Mouse (Mus musculus) C2C12 (cell line): Measurements from ENCODE around the gene Cfap65. TPM values are rescaled to one million over a fixed set of nuclear protein-coding genes. Genes with fewer than 3 reads are reported as not detected.

ENCODE experiments used
- H3K27me3 ChIP-seq: one replicate; pipeline ENCODE4 v1.6.1; 2011; ENCODE audit not compliant: control insufficient read depth, insufficient read depth, insufficient read length
- H3K36me3 ChIP-seq: one replicate; pipeline ENCODE4 v1.6.1; 2011; ENCODE audit not compliant: control insufficient read depth, insufficient read depth
- H3K4me3 ChIP-seq: one replicate; pipeline ENCODE4 v1.5.1; 2011; ENCODE audit warnings: mild to moderate bottlenecking, control low read depth; ENCODE audit not compliant: poor library complexity, insufficient read depth, severe bottlenecking
- H3K79me2 ChIP-seq: one replicate; pipeline ENCODE4 v1.6.1; 2011; ENCODE audit not compliant: control insufficient read depth, insufficient read depth
- H3K79me3 ChIP-seq: one replicate; pipeline ENCODE4 v1.6.1; 2011; ENCODE audit warnings: low read depth, control low read depth
- H3ac ChIP-seq: one replicate; pipeline ENCODE3; 2011; ENCODE audit warnings: low read depth; ENCODE audit not compliant: control insufficient read depth, insufficient read length
- CEBPB ChIP-seq: IDR thresholded peaks from one replicate; pipeline ENCODE4 v1.6.1; 2011; ENCODE audit warnings: low read depth, mild to moderate bottlenecking, control low read depth, moderate library complexity
- CTCF ChIP-seq: IDR thresholded peaks from one replicate; pipeline ENCODE4 v1.5.1; 2011; ENCODE audit not compliant: control insufficient read depth, insufficient read depth, insufficient read length
- FOSL1 ChIP-seq: IDR thresholded peaks from one replicate; pipeline ENCODE4 v1.8.0; 2011; ENCODE audit warnings: mild to moderate bottlenecking, low read length; ENCODE audit not compliant: poor library complexity, insufficient read depth, severe bottlenecking
- MAX ChIP-seq: IDR thresholded peaks from one replicate; pipeline ENCODE4 v1.6.1; 2011; ENCODE audit warnings: mild to moderate bottlenecking, control low read depth
- MYOD1 ChIP-seq: IDR thresholded peaks from one replicate; pipeline ENCODE4 v1.6.1; 2011; ENCODE audit warnings: low read depth; ENCODE audit not compliant: control insufficient read depth, insufficient read length
- MYOG ChIP-seq: IDR thresholded peaks from one replicate; pipeline ENCODE4 v1.6.1; 2011; ENCODE audit not compliant: control insufficient read depth, insufficient read length; ENCODE audit errors: extremely low read depth
- USF1 ChIP-seq: IDR thresholded peaks from one replicate; pipeline ENCODE4 v1.6.1; 2011; ENCODE audit warnings: low read depth, mild to moderate bottlenecking, control low read depth, moderate library complexity
- polyA plus RNA-seq: library from polyadenylated mRNA; unstranded; fragments of >200 nt; fragmentation: generic; extraction: Trizol; gene quantifications from one replicate; pipeline ENCODE4 v1.2.1, GENCODE M21; 2012; ENCODE audit warnings: missing spikeins

Cfap65 gene
- polyA plus RNA-seq, 1 experiment, result not detected

- TF ChIP-seq MAX (no peak), MYOD1 (no peak), CTCF (peak; percentile 79), MYOG (no peak), USF1 (no peak), CEBPB (no peak), FOSL1 (no peak)
- Histone ChIP-seq H3K27me3 (peaks cover 60% of the 10 kb centered on the region), H3ac (no peak overlapping the region)
These were observed 8.7 kb downstream of the Cfap65 start for GRCm38 (mm10) chr1:74926721-74927120.

GRCm38 (mm10) chr1:74924464-74924863 is 10.9 kb downstream of the Cfap65 start:
- TF ChIP-seq MYOG (no peak), MYOD1 (no peak), USF1 (no peak), MAX (no peak), FOSL1 (no peak), CEBPB (no peak), CTCF (no peak)
- no peaks in the 10 kb centered on the region for H3K79me2 ChIP-seq
- H3K4me3 ChIP-seq, result no peak overlapping the region
- H3ac ChIP-seq, result no peak overlapping the region
- H3K79me3 ChIP-seq, result no peaks in the 10 kb centered on the region
- no peaks in the 10 kb centered on the region for H3K36me3 ChIP-seq
- peaks cover 58% of the 10 kb centered on the region for H3K27me3 ChIP-seq

More at GRCm38 (mm10) chr1:74926721-74927120, 8.7 kb downstream of the Cfap65 start:
- Histone ChIP-seq H3K4me3 (no peak overlapping the region), H3K36me3 (no peaks in the 10 kb centered on the region), H3K79me2 (no peaks in the 10 kb centered on the region), H3K79me3 (no peaks in the 10 kb centered on the region)

GRCm38 (mm10) chr1:74915706-74916105 is 19.7 kb downstream of the Cfap65 start:
- Histone ChIP-seq H3K79me2 (no peaks in the 10 kb centered on the region), H3K27me3 (peaks cover 42% of the 10 kb centered on the region)
- TF ChIP-seq CTCF (peak; percentile 2), FOSL1 (no peak)

GRCm38 (mm10) chr1:74902191-74902590 is 33.2 kb downstream of the Cfap65 start:
- TF ChIP-seq CEBPB, result no peak
- no peak for TF ChIP-seq CTCF
- TF ChIP-seq USF1, result no peak
- no peak for TF ChIP-seq MYOD1
- H3K4me3 ChIP-seq, result no peak overlapping the region
- H3K36me3 ChIP-seq, result no peaks in the 10 kb centered on the region
- no peak overlapping the region for H3ac ChIP-seq
- peaks cover 82% of the 10 kb centered on the region for H3K27me3 ChIP-seq
- no peaks in the 10 kb centered on the region for H3K79me2 ChIP-seq
- no peaks in the 10 kb centered on the region for H3K79me3 ChIP-seq

More at GRCm38 (mm10) chr1:74915706-74916105, 19.7 kb downstream of the Cfap65 start:
- no peak overlapping the region for H3K4me3 ChIP-seq
- H3ac ChIP-seq, result no peak overlapping the region
- no peaks in the 10 kb centered on the region for H3K79me3 ChIP-seq
- no peaks in the 10 kb centered on the region for H3K36me3 ChIP-seq

GRCm38 (mm10) chr1:74901686-74902085 is 33.7 kb downstream of the Cfap65 start:
- no peak for TF ChIP-seq MAX
- Histone ChIP-seq H3K79me3 (no peaks in the 10 kb centered on the region), H3K27me3 (peaks cover 84% of the 10 kb centered on the region), H3ac (no peak overlapping the region), H3K36me3 (no peaks in the 10 kb centered on the region), H3K79me2 (no peaks in the 10 kb centered on the region), H3K4me3 (no peak overlapping the region)

- TF ChIP-seq CEBPB (no peak), FOSL1 (no peak)
- no peaks in the 10 kb centered on the region for H3K79me3 ChIP-seq
- H3K36me3 ChIP-seq, result no peaks in the 10 kb centered on the region
- H3K79me2 ChIP-seq, result no peaks in the 10 kb centered on the region
- H3K4me3 ChIP-seq, result no peak overlapping the region
- H3K27me3 ChIP-seq, result peaks cover 85% of the 10 kb centered on the region
- no peak overlapping the region for H3ac ChIP-seq
These were observed 34.8 kb downstream of the Cfap65 start for GRCm38 (mm10) chr1:74900341-74901285.
